In genomic region chr9:22230556-22230955, GRCm38 (mm10) we compare ENCODE assay signal across 13 mouse cellular contexts. TPM values are rescaled to one million over a fixed set of nuclear protein-coding genes. Genes with fewer than 3 reads are reported as not detected.
DNase-seq lines count a peak whose midpoint lies in the region; ATAC-seq and TF ChIP-seq lines count a peak whose summit lies in the region.
"Had no signal": no experiment of that assay in that cellular context is flagged by ENCODE, and none has a peak within 500 bp of the region (broad histone marks: within the 10 kb centered on the region; RNA-seq: fewer than 3 reads in every experiment).

No protein-coding gene starts in this region.

- no peak overlapping the region for H3K27ac ChIP-seq in embryonic facial prominence, embryonic 11.5 days (replicated peaks; ENCODE audit: low read depth, low read length)
- no peak overlapping the region for H3K27ac ChIP-seq in embryonic facial prominence, embryonic 10.5 days (replicated peaks)
- H3K27ac ChIP-seq in lung, embryonic 14.5 days (ENCODE audit: low read depth) = no peak overlapping the region
- H3K27ac ChIP-seq: hindbrain, embryonic 15.5 days; limb, embryonic 12.5 days had no signal

- no peaks in the 10 kb centered on the region; the same call in 1 of the 2 replicates for H3K4me1 ChIP-seq in embryonic facial prominence, embryonic 11.5 days (ENCODE audit: control insufficient read depth, insufficient read depth, low read length)
- peaks cover 5% of the 10 kb centered on the region; the same call in 1 of the 2 replicates for H3K4me1 ChIP-seq in embryonic facial prominence, embryonic 10.5 days
- H3K4me1 ChIP-seq in lung, embryonic 14.5 days (ENCODE audit: insufficient read depth) = no peaks in the 10 kb centered on the region
- H3K4me1 ChIP-seq: limb, embryonic 12.5 days had no signal

- H3K9ac ChIP-seq in embryonic facial prominence, embryonic 11.5 days (replicated peaks; ENCODE audit: low read length) = no peak overlapping the region
- no peak overlapping the region for H3K9ac ChIP-seq in lung, embryonic 14.5 days
- H3K9ac ChIP-seq: hindbrain, embryonic 15.5 days; limb, embryonic 12.5 days had no signal

- no peaks in the 10 kb centered on the region; the same call in 1 of the 2 replicates for H3K36me3 ChIP-seq in embryonic facial prominence, embryonic 11.5 days (replicated peaks; ENCODE audit: control insufficient read depth, insufficient read depth, low read depth, low read length)
- peaks cover 17% of the 10 kb centered on the region for H3K36me3 ChIP-seq in embryonic facial prominence, embryonic 10.5 days (replicated peaks)
- H3K36me3 ChIP-seq in lung, embryonic 14.5 days (ENCODE audit: insufficient read depth) = peaks cover 8% of the 10 kb centered on the region; the same call in 1 of the 2 replicates
- H3K36me3 ChIP-seq: hindbrain, embryonic 15.5 days had no signal

- peak; percentile 32; the same call in 1 of the 2 replicates for TF ChIP-seq CTCF in lung, embryonic 14.5 days (IDR thresholded peaks at IDR 0.05; ENCODE audit: low read depth)

- H3K9me3 ChIP-seq in embryonic facial prominence, embryonic 11.5 days (replicated peaks; ENCODE audit: control insufficient read depth, low read length) = no peaks in the 10 kb centered on the region
- H3K9me3 ChIP-seq in embryonic facial prominence, embryonic 10.5 days = no peaks in the 10 kb centered on the region; the same call in 1 of the 2 replicates
- no peaks in the 10 kb centered on the region for H3K9me3 ChIP-seq in lung, embryonic 14.5 days (ENCODE audit: low read depth, low read length)
- H3K9me3 ChIP-seq: hindbrain, embryonic 15.5 days; limb, embryonic 12.5 days had no signal

- H3K4me2 ChIP-seq in embryonic facial prominence, embryonic 11.5 days (ENCODE audit: low read depth, low read length) = no peak overlapping the region
- H3K4me2 ChIP-seq in lung, embryonic 14.5 days = no peak overlapping the region
- H3K4me2 ChIP-seq: hindbrain, embryonic 15.5 days; limb, embryonic 12.5 days; midbrain, embryonic 11.5 days had no signal

- H3K4me3 ChIP-seq in embryonic facial prominence, embryonic 11.5 days (ENCODE audit: low read depth, low read length) = no peak overlapping the region
- no peak overlapping the region for H3K4me3 ChIP-seq in embryonic facial prominence, embryonic 10.5 days
- no peak overlapping the region for H3K4me3 ChIP-seq in lung, embryonic 14.5 days (ENCODE audit: low read depth, low read length)
- H3K4me3 ChIP-seq: hindbrain, embryonic 15.5 days; limb, embryonic 12.5 days had no signal

- ATAC-seq in embryonic facial prominence, embryonic 11.5 days (replicated peaks; ENCODE audit: insufficient number of reproducible peaks, low FRiP score, low TSS enrichment, low read depth) = no peak
- no peak for ATAC-seq in lung, embryonic 14.5 days (ENCODE audit: insufficient read depth)

- DNase-seq in embryonic facial prominence, embryonic 11.5 days (ENCODE audit: low spot score) = peak; percentile 12
- no peak for DNase-seq in embryonic facial prominence, embryonic 10.5 days (ENCODE audit: low spot score)
- DNase-seq in lung, embryonic 14.5 days = peak; percentile 41
- no peak for DNase-seq in lung, adult 18-20 months
- peak; percentile 68 for DNase-seq in R1 (ENCODE audit: low read depth, low spot score)
- DNase-seq in retina, embryonic 14.5 days (ENCODE audit: low spot score) = peak; percentile 14
- no peak for DNase-seq in cerebellum, postnatal 25 days
- no peak for DNase-seq in spleen, postnatal 4 days (ENCODE audit: low spot score in 2 of 2)
- DNase-seq: cerebellum, postnatal 36 days had no signal

- no peaks in the 10 kb centered on the region for H3K27me3 ChIP-seq in embryonic facial prominence, embryonic 11.5 days (ENCODE audit: control insufficient read depth, insufficient read depth, low read length)
- no peaks in the 10 kb centered on the region for H3K27me3 ChIP-seq in embryonic facial prominence, embryonic 10.5 days (replicated peaks; ENCODE audit: low read depth, poor library complexity, severe bottlenecking)
- H3K27me3 ChIP-seq in lung, embryonic 14.5 days (ENCODE audit: insufficient read depth, low read length) = no peaks in the 10 kb centered on the region
- H3K27me3 ChIP-seq: hindbrain, embryonic 15.5 days; limb, embryonic 12.5 days had no signal

RNA-seq across cellular contexts. Expression of gene Zfp809, which starts 5.0 kb away (rescaled TPM):
- 9.6 and 11.4 TPM in 2 replicates for polyA plus RNA-seq in embryonic facial prominence, embryonic 11.5 days (2014; fragmentation: Nextera tagmentation; extraction: Ambion mirVana)
- polyA plus RNA-seq in embryonic facial prominence, embryonic 10.5 days (2016; fragmentation: Nextera tagmentation; extraction: Ambion mirVana) = 11.2 and 12.7 TPM in 2 replicates
- 23.7 and 27.5 TPM in 2 replicates for polyA plus RNA-seq in lung, embryonic 14.5 days (2014; fragmentation: Nextera tagmentation; extraction: Ambion mirVana)

RNA-seq across cellular contexts. Expression of gene Zfp599, which starts 29.1 kb away (rescaled TPM):
- polyA plus RNA-seq in embryonic facial prominence, embryonic 11.5 days (2014; fragmentation: Nextera tagmentation; extraction: Ambion mirVana) = 8.6 and 9.6 TPM in 2 replicates
- polyA plus RNA-seq in embryonic facial prominence, embryonic 10.5 days (2016; fragmentation: Nextera tagmentation; extraction: Ambion mirVana) = 8.3 and 9.3 TPM in 2 replicates
- 6.6 and 6.8 TPM in 2 replicates for polyA plus RNA-seq in lung, embryonic 14.5 days (2014; fragmentation: Nextera tagmentation; extraction: Ambion mirVana)

RNA-seq across cellular contexts. Expression of gene Zfp872, which starts 42.7 kb away (rescaled TPM):
- polyA plus RNA-seq in embryonic facial prominence, embryonic 11.5 days (2014; fragmentation: Nextera tagmentation; extraction: Ambion mirVana) = 0.10 and 0.11 TPM in 2 replicates
- 0.24 and 0.26 TPM in 2 replicates for polyA plus RNA-seq in embryonic facial prominence, embryonic 10.5 days (2016; fragmentation: Nextera tagmentation; extraction: Ambion mirVana)
- 0.53 and 0.68 TPM in 2 replicates for polyA plus RNA-seq in lung, embryonic 14.5 days (2014; fragmentation: Nextera tagmentation; extraction: Ambion mirVana)
- polyA plus RNA-seq: large intestine, adult 2 months had no signal

Comparison
In these comparisons a context has a peak if more than half of its experiments do, and no peak if none do; other contexts are left out.
1. DNase-seq: peak in embryonic facial prominence, embryonic 11.5 days (single experiment), lung, embryonic 14.5 days (single experiment), R1 (single experiment) and retina, embryonic 14.5 days (single experiment); none in embryonic facial prominence, embryonic 10.5 days (single experiment), lung, adult 18-20 months (0 of 2), cerebellum, postnatal 25 days (0 of 2) and spleen, postnatal 4 days (0 of 2).